ENCODE assay signal across 16 mouse cellular contexts in the genomic region with DNA sequence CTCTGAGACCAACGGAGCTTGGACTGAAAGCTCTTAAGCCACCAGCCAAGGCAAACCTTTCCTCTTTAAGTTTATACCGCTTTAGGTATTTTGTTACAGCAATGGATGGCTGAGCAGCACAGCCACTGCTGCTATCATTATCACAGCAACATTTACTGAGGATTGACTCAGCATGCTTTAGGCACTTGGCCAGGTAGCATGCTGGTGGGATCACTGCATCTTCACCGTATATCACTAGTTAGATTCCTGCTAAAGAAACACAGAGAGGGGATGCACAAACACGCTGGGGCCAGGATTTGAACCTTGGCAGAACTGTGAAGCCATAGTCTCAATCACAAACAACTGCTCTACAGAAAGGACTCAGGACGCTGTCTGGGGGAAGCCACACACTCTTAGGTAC.
"Had no signal": no experiment of that assay in that cellular context is flagged by ENCODE, and none has a peak within 500 bp of the region (broad histone marks: within the 10 kb centered on the region; RNA-seq: fewer than 3 reads in every experiment).

No protein-coding gene starts in this region.

- H3K9me3 ChIP-seq: midbrain, embryonic 12.5 days; neural tube, embryonic 13.5 days; neural tube, embryonic 15.5 days had no signal

- DNase-seq: lung, adult 18-20 months; midbrain, embryonic 14.5 days; retina, postnatal 1 day; right cerebral cortex, adult 18-20 months; right cerebral cortex, postnatal 25 days; right cerebral cortex, postnatal 4 days; spleen, adult 18-20 months; thymus, adult 18-20 months; thymus, postnatal 14 days; thymus, postnatal 36 days had no signal

- H3K4me1 ChIP-seq: midbrain, embryonic 12.5 days had no signal

- H3K36me3 ChIP-seq: midbrain, embryonic 12.5 days; neural tube, embryonic 13.5 days; neural tube, embryonic 15.5 days had no signal

- H3K27me3 ChIP-seq: midbrain, embryonic 12.5 days; neural tube, embryonic 13.5 days; neural tube, embryonic 15.5 days had no signal

- H3K4me3 ChIP-seq: midbrain, embryonic 12.5 days; myocyte; neural tube, embryonic 13.5 days; neural tube, embryonic 15.5 days had no signal

- H3K9ac ChIP-seq: liver, embryonic 14.5 days; midbrain, embryonic 12.5 days; neural tube, embryonic 13.5 days; neural tube, embryonic 15.5 days had no signal

- H3K4me2 ChIP-seq: midbrain, embryonic 12.5 days; neural tube, embryonic 13.5 days; neural tube, embryonic 15.5 days had no signal

- ATAC-seq: midbrain, embryonic 16.5 days had no signal

- H3K27ac ChIP-seq: liver, embryonic 14.5 days; midbrain, embryonic 12.5 days; neural tube, embryonic 13.5 days; neural tube, embryonic 15.5 days had no signal
